Mouse (Mus musculus) limb, embryonic 13.5 days (tissue): Measurements from ENCODE around the gene Ptprf. TPM values are rescaled to one million over a fixed set of nuclear protein-coding genes. Genes with fewer than 3 reads are reported as not detected.
A peak's percentile ranks its signal among the peaks of the same experiment; 100 is the strongest.

Experiments
- ATAC-seq: fragments of 200-750 bp; cut with Nextera tagmentation; 2 replicates; pipeline ENCODE4 v1.8.0; 2017; ENCODE audit warnings: low read depth, moderate number of reproducible peaks, moderate TSS enrichment; ENCODE audit not compliant: low FRiP score
- H3K27ac ChIP-seq: fragments of 300-500 bp; sonication (generic); 2 replicates; pipeline ENCODE4 v1.5.1; 2015; ENCODE audit warnings: inconsistent platforms, mild to moderate bottlenecking, moderate library complexity
- H3K27me3 ChIP-seq: fragments of 300-500 bp; sonication (generic); 2 replicates; pipeline ENCODE4 v1.6.1; 2015; ENCODE audit warnings: mild to moderate bottlenecking, inconsistent platforms
- H3K36me3 ChIP-seq: fragments of 300-500 bp; sonication (generic); 2 replicates; pipeline ENCODE4 v1.6.1; 2015; ENCODE audit warnings: inconsistent platforms, mild to moderate bottlenecking, moderate library complexity
- H3K4me1 ChIP-seq: fragments of 300-500 bp; sonication (generic); 2 replicates; pipeline ENCODE4 v1.6.1; 2015; ENCODE audit warnings: inconsistent platforms
- H3K4me2 ChIP-seq: fragments of 300-500 bp; sonication (generic); replicated peaks from 2 replicates; pipeline ENCODE4 v1.6.1; 2015; ENCODE audit warnings: inconsistent platforms, mild to moderate bottlenecking, moderate library complexity
- H3K4me3 ChIP-seq: fragments of 300-500 bp; sonication (generic); 2 replicates; pipeline ENCODE4 v1.5.1; 2015; ENCODE audit warnings: moderate library complexity, mild to moderate bottlenecking, inconsistent platforms
- H3K9ac ChIP-seq: fragments of 300-500 bp; sonication (generic); 2 replicates; pipeline ENCODE4 v1.6.1; 2015; ENCODE audit warnings: mild to moderate bottlenecking, inconsistent platforms
- H3K9me3 ChIP-seq: fragments of 300-500 bp; sonication (generic); 2 replicates; pipeline ENCODE4 v1.6.1; 2016; ENCODE audit warnings: inconsistent platforms
- WGBS: fragments of 180-500 bp; shearing (Covaris S2); methylation state at CpG from one replicate; pipeline ENCODE4 v1.1.7; 2015; 5-methylcytosine and 5-hydroxymethylcytosine counted together
- polyA plus RNA-seq: library from polyadenylated mRNA; unstranded; fragments of >200 nt; fragmentation: Nextera tagmentation; extraction: Ambion mirVana; gene quantifications from 2 replicates; pipeline ENCODE4 v1.2.1, GENCODE M21; 2015

Ptprf gene
- 51.1 and 58.1 TPM in 2 replicates for polyA plus RNA-seq

DNA sequence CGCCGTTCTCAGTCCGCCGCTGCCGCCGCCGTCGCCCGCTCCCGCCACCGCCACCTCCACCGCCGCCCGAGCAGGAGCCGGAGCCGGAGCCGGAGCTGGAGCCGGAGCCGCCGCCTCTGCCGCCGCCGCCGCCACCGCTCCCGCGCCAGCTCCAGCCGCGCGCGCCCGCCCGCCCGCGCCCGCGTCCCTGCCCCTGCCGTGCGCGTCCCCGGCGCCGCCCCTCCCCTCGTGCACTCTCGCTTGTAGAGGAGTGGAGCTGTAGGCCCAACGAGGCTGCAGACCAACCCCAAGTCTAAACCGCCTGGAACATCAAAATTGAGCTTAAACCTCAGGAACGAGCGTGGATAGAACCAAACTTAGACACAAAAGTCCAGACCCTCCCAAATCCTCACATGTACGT, at the start of gene Ptprf:
Gene Ptprf, minus strand, starts transcription at position 175 of the 400 bp plus-strand sequence.
- peaks cover 10% of the 10 kb centered on the region for H3K36me3 ChIP-seq
- H3K9ac ChIP-seq, result peak within 1 kb of the TSS; percentile 95
- no peaks in the 10 kb centered on the region for H3K9me3 ChIP-seq
- peak within 1 kb of the TSS; percentile 87 for H3K4me3 ChIP-seq
- H3K4me1 ChIP-seq, result peaks cover 30% of the 10 kb centered on the region
- H3K27me3 ChIP-seq, result no peaks in the 10 kb centered on the region
- WGBS, result 2% methylated on average over 33 of the region's 50 CpGs
- peak; percentile 64 for ATAC-seq
- peak within 1 kb of the TSS; percentile 79 for H3K4me2 ChIP-seq
- H3K27ac ChIP-seq, result peak within 1 kb of the TSS; percentile 93

DNA sequence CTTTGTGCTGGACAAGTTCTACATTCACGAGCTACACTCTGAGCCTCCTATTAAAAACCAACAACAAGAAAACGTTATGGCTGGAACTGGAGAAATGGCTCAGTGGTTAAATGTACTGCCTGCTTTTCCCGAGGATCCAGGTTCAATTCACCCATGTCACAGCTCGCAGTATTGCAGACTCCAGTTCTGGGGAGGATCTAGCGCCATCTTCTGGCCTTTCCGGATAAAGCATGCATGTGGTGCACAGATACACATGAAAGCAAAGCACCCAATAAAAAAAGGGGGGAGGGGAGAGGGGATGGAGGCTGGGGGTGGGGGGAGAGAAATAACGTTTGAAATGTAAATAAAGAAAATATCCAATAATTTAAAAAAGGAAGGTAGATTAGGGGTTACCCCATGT, 45.5 kb upstream of the Ptprf start:
- Histone ChIP-seq H3K27me3 (no peaks in the 10 kb centered on the region), H3K4me1 (no peaks in the 10 kb centered on the region), H3K27ac (no peak overlapping the region), H3K9ac (no peak overlapping the region), H3K36me3 (no peaks in the 10 kb centered on the region), H3K9me3 (no peaks in the 10 kb centered on the region), H3K4me3 (no peak overlapping the region), H3K4me2 (no peak overlapping the region)
- 0 out of 2 replicates have a peak, but pooled peaks have one; percentile 54 for ATAC-seq
- WGBS, result 14% methylated on average over 7 of the region's 7 CpGs

DNA sequence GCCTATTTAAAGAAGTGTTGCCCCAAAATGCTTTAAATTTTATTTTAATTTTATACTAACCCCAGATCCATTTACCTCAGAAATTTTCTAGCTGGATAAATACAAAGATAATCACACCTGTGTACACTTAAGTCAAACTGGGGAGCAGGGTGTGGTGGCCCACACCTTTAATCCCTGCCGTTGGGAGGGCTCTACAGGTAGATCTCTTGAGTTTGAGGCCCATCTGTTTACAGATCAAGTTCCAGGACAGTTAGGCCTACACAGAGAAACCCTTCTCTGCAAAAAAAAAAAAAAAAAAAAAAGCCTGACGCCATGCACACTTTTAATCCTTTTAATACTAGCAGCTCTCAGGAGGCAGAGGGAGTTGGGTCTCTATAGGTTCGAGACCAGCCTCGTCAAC, 44.8 kb upstream of the Ptprf start:
- no peaks in the 10 kb centered on the region for H3K36me3 ChIP-seq
- 76% methylated on average over 4 of the region's 4 CpGs for WGBS
- no peaks in the 10 kb centered on the region for H3K9me3 ChIP-seq
- no peaks in the 10 kb centered on the region for H3K27me3 ChIP-seq
- no peak overlapping the region for H3K9ac ChIP-seq
- H3K4me3 ChIP-seq, result no peak overlapping the region
- H3K27ac ChIP-seq, result no peak overlapping the region
- ATAC-seq, result no peak
- H3K4me1 ChIP-seq, result no peaks in the 10 kb centered on the region
- no peak overlapping the region for H3K4me2 ChIP-seq

DNA sequence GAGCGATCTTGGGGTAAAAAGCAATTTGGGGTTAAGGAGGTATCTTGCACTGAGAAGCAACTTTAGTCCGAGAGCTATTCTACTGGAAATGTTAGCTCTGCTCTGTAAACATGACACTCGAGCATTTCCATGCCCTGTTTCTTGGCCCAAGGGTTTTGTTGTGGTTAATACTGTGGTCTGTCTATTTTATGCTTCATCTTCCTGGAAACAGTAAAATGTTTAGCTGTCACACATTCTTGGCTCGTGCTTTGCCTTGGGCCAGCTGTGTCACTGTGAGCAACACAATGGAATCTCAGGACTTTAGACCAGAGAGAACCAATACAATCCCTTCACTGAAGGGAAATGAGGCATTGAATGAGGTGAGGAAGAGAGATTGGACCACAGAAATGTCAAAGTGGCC, 40.6 kb upstream of the Ptprf start:
- Histone ChIP-seq H3K4me1 (peaks cover 1% of the 10 kb centered on the region), H3K27ac (no peak overlapping the region), H3K9me3 (no peaks in the 10 kb centered on the region), H3K9ac (no peak overlapping the region), H3K36me3 (no peaks in the 10 kb centered on the region), H3K27me3 (no peaks in the 10 kb centered on the region), H3K4me2 (no peak overlapping the region), H3K4me3 (no peak overlapping the region)
- WGBS, result 53% methylated on average over 4 of the region's 4 CpGs
- no peak for ATAC-seq

DNA sequence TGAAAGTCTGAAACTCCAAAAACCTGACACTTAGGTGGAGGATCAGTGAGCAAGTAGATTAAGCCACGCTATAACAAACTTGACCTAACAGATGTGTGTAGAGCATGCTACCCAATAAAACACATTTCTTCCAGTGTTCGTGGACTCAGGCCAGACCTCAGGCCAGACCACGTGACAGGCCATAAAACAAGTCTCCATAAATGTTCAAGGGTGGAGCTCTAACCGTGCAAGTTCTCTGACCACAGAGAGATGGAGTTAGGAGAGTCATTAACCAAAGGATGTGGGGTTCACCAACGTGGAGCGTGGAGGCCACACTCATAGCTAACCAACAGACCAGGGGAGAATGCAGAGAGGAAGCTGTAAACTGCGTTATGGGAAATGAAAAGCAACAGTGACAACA, 35.3 kb upstream of the Ptprf start:
- Histone ChIP-seq H3K27me3 (no peaks in the 10 kb centered on the region), H3K9ac (no peak overlapping the region), H3K4me2 (no peak overlapping the region; the same call in 1 of the 2 replicates), H3K36me3 (no peaks in the 10 kb centered on the region), H3K27ac (peak overlapping the region; percentile 49; the same call in 1 of the 2 replicates), H3K9me3 (no peaks in the 10 kb centered on the region), H3K4me3 (no peak overlapping the region), H3K4me1 (peaks cover 13% of the 10 kb centered on the region)
- peak; percentile 87 for ATAC-seq
- WGBS, result 11% methylated on average over 7 of the region's 7 CpGs

DNA sequence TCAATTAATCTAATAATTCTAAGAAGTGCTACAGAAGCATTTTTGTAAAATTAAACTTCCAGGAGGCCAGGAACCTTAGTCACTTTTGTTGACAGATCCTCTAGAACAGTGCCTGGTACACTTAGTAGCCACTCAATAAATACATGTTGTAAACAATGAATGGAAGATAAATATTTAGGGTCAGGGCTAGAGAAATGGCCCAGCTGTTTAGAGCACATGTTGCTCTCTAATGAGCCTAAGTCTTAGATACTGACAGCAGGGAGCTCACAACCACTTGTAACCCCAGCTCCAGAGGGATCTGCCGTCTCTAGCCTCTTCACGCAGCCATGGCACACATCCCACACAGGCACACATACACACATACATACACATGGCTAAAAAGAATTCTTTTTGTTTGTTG, 29.4 kb upstream of the Ptprf start:
- Histone ChIP-seq H3K4me2 (no peak overlapping the region), H3K27me3 (no peaks in the 10 kb centered on the region), H3K4me1 (peaks cover 16% of the 10 kb centered on the region), H3K4me3 (no peak overlapping the region), H3K9me3 (no peaks in the 10 kb centered on the region), H3K36me3 (no peaks in the 10 kb centered on the region), H3K27ac (no peak overlapping the region), H3K9ac (no peak overlapping the region)
- ATAC-seq, result no peak
- WGBS, result 62% methylated on average over 2 of the region's 2 CpGs

DNA sequence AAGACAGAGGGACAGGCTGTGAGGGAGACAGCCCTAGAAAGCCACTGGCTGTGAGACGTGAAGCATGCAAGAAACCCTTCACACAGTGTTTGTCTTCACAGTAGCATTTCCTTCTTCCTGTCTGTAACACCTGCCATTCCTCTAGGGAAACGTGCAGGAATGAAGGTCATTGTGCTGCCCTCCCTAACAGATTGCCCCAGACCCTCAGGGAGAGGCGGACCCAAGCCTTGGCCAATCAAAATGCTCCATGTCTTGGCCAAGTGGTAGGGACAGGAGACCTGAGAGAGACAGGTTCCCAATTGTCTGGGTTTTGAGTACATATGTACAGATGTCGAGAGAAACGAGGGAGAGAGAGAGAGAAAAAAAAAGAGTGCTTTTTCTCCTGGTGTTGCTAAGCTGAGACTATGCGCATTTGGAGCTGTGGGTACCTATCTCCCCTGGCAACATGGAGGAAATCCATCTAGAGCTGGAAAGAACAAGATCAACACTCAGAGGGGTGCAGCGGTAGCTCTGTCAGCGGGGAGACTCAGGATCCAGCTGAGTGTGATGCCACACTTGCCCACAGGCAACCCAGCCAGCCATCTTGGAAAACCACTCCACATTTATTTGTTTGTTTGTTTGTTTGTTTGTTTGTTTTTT, 28.6 kb upstream of the Ptprf start:
- WGBS, result 36% methylated on average over 8 of the region's 8 CpGs
- H3K4me2 ChIP-seq, result 0 out of 2 replicates have a peak overlapping the region, but pooled peaks have one; percentile 25
- ATAC-seq, result 0 out of 2 replicates have a peak, but pooled peaks have one; percentile 24

DNA sequence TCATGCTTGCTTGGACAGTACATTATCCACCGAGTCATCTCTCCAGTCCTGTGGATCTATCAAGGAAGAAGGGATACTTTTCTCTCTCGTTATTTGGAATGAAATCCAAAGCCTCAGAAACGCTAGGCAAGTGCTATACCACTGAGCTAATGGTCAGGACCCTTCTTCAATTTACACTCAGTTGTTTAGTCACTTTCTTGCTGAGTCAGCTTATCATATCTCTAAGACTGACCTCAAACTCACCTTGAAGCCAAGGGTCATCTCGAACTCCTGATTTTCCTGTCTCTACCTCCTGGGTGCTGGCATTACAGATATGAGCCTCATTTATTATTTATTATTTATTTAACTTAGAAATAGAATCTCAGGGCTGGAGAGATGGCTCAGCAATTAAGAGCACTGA, 25.5 kb upstream of the Ptprf start:
- no peak overlapping the region for H3K4me2 ChIP-seq
- 0 out of 2 replicates have a peak, but pooled peaks cover 4% of the 10 kb centered on the region for H3K9me3 ChIP-seq
- WGBS, result 78% methylated on average over 4 of the region's 4 CpGs
- no peak overlapping the region for H3K4me3 ChIP-seq
- H3K36me3 ChIP-seq, result no peaks in the 10 kb centered on the region
- H3K27me3 ChIP-seq, result no peaks in the 10 kb centered on the region
- H3K9ac ChIP-seq, result no peak overlapping the region
- no peak for ATAC-seq
- no peak overlapping the region for H3K27ac ChIP-seq
- H3K4me1 ChIP-seq, result peaks cover 27% of the 10 kb centered on the region

More for the DNA sequence above, 28.6 kb upstream of the Ptprf start:
- no peaks in the 10 kb centered on the region for H3K36me3 ChIP-seq
- H3K27me3 ChIP-seq, result no peaks in the 10 kb centered on the region
- no peaks in the 10 kb centered on the region for H3K9me3 ChIP-seq
- H3K4me1 ChIP-seq, result peaks cover 23% of the 10 kb centered on the region
- H3K9ac ChIP-seq, result no peak overlapping the region
- H3K27ac ChIP-seq, result no peak overlapping the region
- no peak overlapping the region for H3K4me3 ChIP-seq

DNA sequence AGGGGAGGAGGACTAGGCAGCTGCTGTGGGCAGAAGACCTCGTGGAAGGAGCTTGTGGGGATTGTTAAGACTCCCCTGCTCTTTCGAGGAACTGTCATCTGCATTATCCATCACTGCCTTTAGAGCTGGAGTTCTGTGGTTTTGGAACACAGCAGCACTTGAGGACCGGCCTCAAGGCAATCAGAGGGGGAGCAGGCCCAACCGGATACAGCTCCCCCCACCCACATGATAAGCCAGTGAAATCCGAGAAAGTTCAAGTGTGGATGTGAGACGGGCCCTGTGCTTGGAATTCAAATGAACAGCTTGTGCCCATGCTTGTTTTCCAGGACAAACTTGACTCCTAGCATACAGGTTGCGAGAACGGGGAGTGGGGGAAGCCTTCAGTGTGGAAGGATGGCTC, 24.1 kb upstream of the Ptprf start:
- H3K4me1 ChIP-seq, result peaks cover 27% of the 10 kb centered on the region
- no peak overlapping the region for H3K4me2 ChIP-seq
- ATAC-seq, result 0 out of 2 replicates have a peak, but pooled peaks have one; percentile 13
- no peak overlapping the region; the same call in 1 of the 2 replicates for H3K27ac ChIP-seq
- H3K27me3 ChIP-seq, result no peaks in the 10 kb centered on the region
- H3K36me3 ChIP-seq, result no peaks in the 10 kb centered on the region
- H3K9me3 ChIP-seq, result 0 out of 2 replicates have a peak, but pooled peaks cover 4% of the 10 kb centered on the region
- 0 out of 2 replicates have a peak overlapping the region, but pooled peaks have one; percentile 31 for H3K9ac ChIP-seq
- no peak overlapping the region for H3K4me3 ChIP-seq
- WGBS, result 25% methylated on average over 8 of the region's 8 CpGs

DNA sequence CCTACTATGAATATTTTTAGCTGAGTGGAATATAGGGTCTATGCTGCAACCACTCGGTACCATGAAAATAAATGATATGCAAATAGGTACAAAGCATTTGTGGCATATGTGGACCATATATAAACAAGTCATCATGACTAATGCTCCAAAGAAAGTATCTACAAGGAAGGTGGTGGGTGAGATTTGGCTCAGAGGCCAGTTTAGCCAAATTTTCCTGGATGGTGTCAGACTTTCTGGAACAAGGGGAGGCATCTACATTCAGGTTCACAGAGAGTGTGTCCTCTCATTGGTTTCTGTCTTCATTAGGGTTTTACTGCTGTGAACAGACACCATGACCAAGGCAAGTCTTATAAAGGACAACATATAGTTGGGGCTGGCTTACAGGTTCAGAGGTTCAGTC, 19.3 kb upstream of the Ptprf start:
- 0 out of 2 replicates have a peak, but pooled peaks cover 2% of the 10 kb centered on the region for H3K27me3 ChIP-seq
- H3K36me3 ChIP-seq, result no peaks in the 10 kb centered on the region
- H3K9ac ChIP-seq, result no peak overlapping the region
- 0 out of 2 replicates have a peak, but pooled peaks cover 4% of the 10 kb centered on the region for H3K9me3 ChIP-seq
- 90% methylated on average over 1 of the region's 1 CpGs for WGBS
- H3K4me3 ChIP-seq, result no peak overlapping the region
- ATAC-seq, result no peak
- no peak overlapping the region for H3K4me2 ChIP-seq
- H3K4me1 ChIP-seq, result peaks cover 13% of the 10 kb centered on the region
- no peak overlapping the region for H3K27ac ChIP-seq

DNA sequence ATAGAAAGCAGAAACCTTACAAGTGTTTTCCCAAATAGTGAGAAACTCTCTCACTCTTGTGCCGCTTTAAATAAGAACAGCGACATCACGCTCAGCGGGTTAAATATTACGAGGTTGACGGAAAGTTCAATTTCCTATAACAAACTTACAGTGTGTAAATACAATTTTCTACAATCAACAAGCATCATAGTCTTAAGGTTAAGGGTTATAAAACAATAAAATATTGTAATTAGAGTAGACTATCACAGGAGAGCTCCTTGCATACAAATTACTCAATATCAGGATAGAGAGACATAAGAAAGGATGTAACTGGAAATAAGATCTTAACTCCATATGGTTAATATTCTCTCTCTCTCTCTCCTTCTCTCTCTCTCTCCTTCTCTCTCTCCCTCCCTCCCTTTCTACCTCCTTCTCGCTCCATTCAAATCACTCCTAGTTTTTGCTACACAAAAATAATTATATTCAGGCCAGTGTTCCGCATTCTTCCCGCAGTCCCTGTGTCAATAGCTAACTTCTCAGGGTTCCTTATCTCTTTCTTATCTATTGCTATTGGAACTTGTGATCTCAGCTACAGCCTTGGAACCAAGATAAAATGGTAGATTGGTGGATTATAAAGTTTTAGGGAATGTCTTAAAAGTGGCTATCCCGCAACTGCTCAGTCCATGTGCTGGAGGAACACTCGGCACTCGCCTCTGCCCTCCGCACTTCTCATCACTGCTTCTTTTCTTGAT, 16.5 kb upstream of the Ptprf start:
- Histone ChIP-seq H3K4me1 (0 out of 2 replicates have a peak, but pooled peaks cover 6% of the 10 kb centered on the region), H3K4me2 (no peak overlapping the region), H3K27ac (no peak overlapping the region), H3K9ac (no peak overlapping the region), H3K36me3 (no peaks in the 10 kb centered on the region), H3K4me3 (no peak overlapping the region), H3K9me3 (no peaks in the 10 kb centered on the region), H3K27me3 (0 out of 2 replicates have a peak, but pooled peaks cover 2% of the 10 kb centered on the region)
- WGBS, result 86% methylated on average over 13 of the region's 13 CpGs
- no peak for ATAC-seq

DNA sequence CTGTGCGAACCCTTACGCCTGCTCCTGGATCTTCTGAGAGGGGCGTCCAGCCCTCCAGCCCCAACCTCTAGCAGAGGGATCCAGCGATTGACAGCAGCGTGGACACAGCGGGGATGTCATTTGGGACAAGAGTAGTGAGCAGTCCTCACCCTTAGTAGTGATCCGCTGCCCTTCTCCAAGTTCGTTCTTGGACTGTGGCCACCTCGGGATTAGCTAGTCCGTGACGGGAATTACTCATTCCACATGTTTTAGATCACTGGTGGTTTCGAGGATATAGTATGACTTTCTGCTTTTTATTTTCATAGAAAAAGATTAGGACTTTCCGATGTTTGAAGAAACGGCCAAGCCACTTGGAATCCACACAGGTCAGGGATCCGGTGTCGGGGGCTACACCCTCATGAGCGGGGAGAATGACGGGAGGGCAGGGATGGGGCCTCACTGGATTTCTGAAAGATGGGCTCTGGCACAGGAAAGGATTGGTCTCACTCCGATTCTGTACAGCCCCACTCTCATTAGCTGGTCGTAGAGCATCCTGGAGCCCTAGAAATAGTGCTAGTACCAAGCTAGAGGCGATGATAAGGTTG, 15.0 kb upstream of the Ptprf start:
- 64% methylated on average over 21 of the region's 21 CpGs for WGBS
- 0 out of 2 replicates have a peak, but pooled peaks have one; percentile 51 for ATAC-seq
- Histone ChIP-seq H3K36me3 (no peaks in the 10 kb centered on the region), H3K9me3 (no peaks in the 10 kb centered on the region), H3K4me1 (0 out of 2 replicates have a peak, but pooled peaks cover 6% of the 10 kb centered on the region), H3K9ac (no peak overlapping the region), H3K27me3 (0 out of 2 replicates have a peak, but pooled peaks cover 6% of the 10 kb centered on the region), H3K4me2 (no peak overlapping the region), H3K4me3 (no peak overlapping the region), H3K27ac (no peak overlapping the region)
